Mouse (Mus musculus): ENCODE data around the gene Mgat5b. TPM values are rescaled to one million over a fixed set of nuclear protein-coding genes. Genes with fewer than 3 reads are reported as not detected.

The Mgat5b gene
- total and polyA plus RNA-seq, 2 experiments from 2014 or later, result 25.0 to 133 TPM

DNA sequence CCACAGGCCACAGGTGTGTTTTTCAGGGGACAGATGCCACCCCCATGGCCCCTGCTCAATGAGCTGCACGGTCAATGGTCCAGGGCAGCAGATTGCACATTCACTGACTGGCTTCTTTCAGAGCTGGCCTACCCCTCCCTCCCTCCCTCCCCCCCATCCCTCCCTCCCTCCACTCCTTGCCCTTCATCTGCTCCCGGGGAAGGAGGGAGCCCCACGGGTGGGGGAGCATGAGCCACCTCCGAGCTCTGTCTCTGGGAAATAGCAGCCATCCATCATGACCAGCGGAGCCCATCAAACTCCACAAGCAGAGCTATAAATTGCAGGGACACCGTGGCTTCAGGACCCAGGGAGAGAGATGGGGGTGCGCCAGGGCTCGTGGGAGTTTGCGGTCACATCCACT, 16.7 kb downstream of the Mgat5b start:
- DNase-seq (ENCODE audit: low spot score), result peak; percentile 42
- Histone ChIP-seq H3K9ac (replicated peaks; ENCODE audit: low read length) (no peak overlapping the region), H3K27ac (peak overlapping the region; percentile 61), H3K4me2 (ENCODE audit: low read depth, low read length) (no peak overlapping the region), H3K4me1 (ENCODE audit: insufficient read depth, low read length) (peaks cover 5% of the 10 kb centered on the region; the same call in 1 of the 2 replicates), H3K36me3 (ENCODE audit: insufficient read depth, low read length) (peaks cover 23% of the 10 kb centered on the region), H3K9me3 (ENCODE audit: low read length) (no peaks in the 10 kb centered on the region), H3K4me3 (ENCODE audit: low read length) (no peak overlapping the region), H3K27me3 (ENCODE audit: insufficient read depth, low read length) (no peaks in the 10 kb centered on the region)
- TF ChIP-seq CTCF (IDR thresholded peaks at IDR 0.05; ENCODE audit: low read depth), result no peak
- WGBS, result 32% methylated on average over 7 of the region's 9 CpGs
- ATAC-seq, result 0 out of 2 replicates have a peak, but pooled peaks have one; percentile 21

DNA sequence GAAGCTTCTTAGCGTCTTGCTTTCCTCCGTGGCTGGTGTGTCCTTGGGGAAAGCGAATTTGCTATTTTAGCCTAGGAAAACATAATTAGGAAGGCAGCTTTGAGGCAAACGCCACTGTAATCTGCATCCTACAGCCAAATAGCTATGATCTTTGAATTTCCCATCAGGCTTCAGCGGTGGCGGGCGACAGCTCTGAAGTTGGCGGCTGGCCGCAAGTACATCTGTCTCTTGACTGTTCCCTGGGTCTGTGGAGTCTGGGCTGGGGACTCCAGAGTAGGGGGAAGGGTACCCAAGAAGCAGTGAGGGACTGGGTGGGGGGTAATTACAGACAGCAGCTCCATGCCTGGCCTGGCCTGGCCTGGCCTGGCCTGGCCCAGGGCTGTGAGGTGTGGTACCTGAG, 17.3 kb downstream of the Mgat5b start:
- ATAC-seq (no peak; the same call in 1 of the 2 replicates), DNase-seq (ENCODE audit: low spot score) (peak; percentile 44)
- Histone ChIP-seq H3K9me3 (ENCODE audit: low read length) (no peaks in the 10 kb centered on the region), H3K9ac (replicated peaks; ENCODE audit: low read length) (no peak overlapping the region), H3K27me3 (ENCODE audit: insufficient read depth, low read length) (no peaks in the 10 kb centered on the region), H3K36me3 (ENCODE audit: insufficient read depth, low read length) (peaks cover 21% of the 10 kb centered on the region), H3K4me3 (ENCODE audit: low read length) (no peak overlapping the region), H3K27ac (peak overlapping the region; percentile 61), H3K4me2 (ENCODE audit: low read depth, low read length) (no peak overlapping the region), H3K4me1 (ENCODE audit: insufficient read depth, low read length) (peaks cover 5% of the 10 kb centered on the region; the same call in 1 of the 2 replicates)
- TF ChIP-seq CTCF (IDR thresholded peaks at IDR 0.05; ENCODE audit: low read depth), result no peak
- WGBS, result 52% methylated on average over 9 of the region's 9 CpGs

DNA sequence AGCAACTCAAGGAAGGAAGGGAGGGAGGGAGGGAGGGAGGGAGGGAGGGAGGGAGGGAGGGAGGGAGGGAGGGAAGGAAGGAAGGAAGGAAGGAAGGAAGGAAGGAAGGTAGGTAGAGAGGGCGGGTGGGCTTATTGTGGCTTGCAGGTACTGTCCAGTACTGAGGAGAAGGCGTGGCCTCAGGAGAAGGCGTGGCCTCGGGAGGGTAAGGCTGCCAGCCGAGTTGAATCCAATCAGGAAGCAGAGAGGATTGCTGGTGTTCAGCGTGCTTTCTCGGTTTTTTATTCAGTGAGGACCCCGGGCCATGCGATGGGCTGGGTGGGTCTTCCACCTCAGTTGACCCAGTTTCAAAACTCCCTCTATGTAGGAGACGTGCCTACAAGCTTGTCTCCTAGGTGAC, 18.5 kb downstream of the Mgat5b start:
- no peaks in the 10 kb centered on the region for H3K27me3 ChIP-seq (ENCODE audit: insufficient read depth, low read length)
- H3K4me3 ChIP-seq (ENCODE audit: low read length), result no peak overlapping the region
- H3K36me3 ChIP-seq (ENCODE audit: insufficient read depth, low read length), result peaks cover 12% of the 10 kb centered on the region
- WGBS, result 34% methylated on average over 10 of the region's 10 CpGs
- H3K9ac ChIP-seq (replicated peaks; ENCODE audit: low read length), result no peak overlapping the region
- no peak overlapping the region for H3K27ac ChIP-seq
- H3K4me2 ChIP-seq (ENCODE audit: low read depth, low read length), result no peak overlapping the region
- no peaks in the 10 kb centered on the region for H3K9me3 ChIP-seq (ENCODE audit: low read length)
- DNase-seq (ENCODE audit: low spot score) (no peak), ATAC-seq (no peak)
- TF ChIP-seq CTCF (IDR thresholded peaks at IDR 0.05; ENCODE audit: low read depth), result no peak
- peaks cover 5% of the 10 kb centered on the region; the same call in 1 of the 2 replicates for H3K4me1 ChIP-seq (ENCODE audit: insufficient read depth, low read length)

DNA sequence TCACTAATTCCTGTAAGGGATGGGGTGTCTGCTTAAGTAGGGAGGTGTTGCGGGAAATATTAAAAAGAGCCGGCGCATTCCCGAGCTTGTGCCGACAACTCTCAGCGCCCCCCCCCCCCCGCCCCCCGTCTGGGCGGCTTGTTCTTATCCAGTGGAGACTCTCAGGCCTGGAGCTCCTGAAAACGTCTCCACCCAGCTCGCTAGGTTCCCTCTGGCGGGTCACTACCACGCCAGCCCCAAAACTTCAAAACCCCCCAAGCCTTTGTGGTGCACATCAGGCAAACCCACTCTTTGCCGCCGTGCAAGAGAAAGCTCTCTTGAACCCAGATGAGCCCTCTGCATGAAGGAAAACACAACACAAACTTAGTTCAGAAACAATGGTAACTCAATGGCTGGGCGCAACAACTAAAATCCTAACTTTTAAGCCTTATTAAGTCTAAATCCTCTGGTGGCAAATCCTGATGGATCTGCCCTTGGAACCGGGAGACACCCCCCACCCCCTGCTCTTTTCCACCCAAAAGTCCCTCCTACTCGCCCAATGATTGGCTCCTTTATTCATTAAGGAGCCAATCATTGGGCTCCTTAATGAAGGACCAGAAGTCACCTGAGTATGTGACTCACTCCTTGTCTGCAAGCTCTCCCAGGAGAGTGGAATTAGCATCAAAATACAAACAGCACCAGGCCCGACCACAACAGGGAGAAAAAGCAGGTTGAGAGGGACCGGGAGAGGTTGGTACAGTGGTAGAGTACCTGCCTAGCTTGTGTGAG, 21.6 kb downstream of the Mgat5b start:
- no peak overlapping the region for H3K4me3 ChIP-seq (ENCODE audit: low read length)
- peak overlapping the region; percentile 29; the same call in 1 of the 2 replicates for H3K4me2 ChIP-seq (ENCODE audit: low read depth, low read length)
- no peaks in the 10 kb centered on the region; the same call in 1 of the 2 replicates for H3K36me3 ChIP-seq (ENCODE audit: insufficient read depth, low read length)
- DNase-seq (ENCODE audit: low spot score) (peak; percentile 11), ATAC-seq (no peak; the same call in 1 of the 2 replicates)
- H3K9me3 ChIP-seq (ENCODE audit: low read length), result no peaks in the 10 kb centered on the region
- H3K27me3 ChIP-seq (ENCODE audit: insufficient read depth, low read length), result no peaks in the 10 kb centered on the region
- peaks cover 5% of the 10 kb centered on the region; the same call in 1 of the 2 replicates for H3K4me1 ChIP-seq (ENCODE audit: insufficient read depth, low read length)
- WGBS, result 15% methylated on average over 20 of the region's 20 CpGs
- no peak overlapping the region for H3K27ac ChIP-seq
- TF ChIP-seq CTCF (IDR thresholded peaks at IDR 0.05; ENCODE audit: low read depth), result no peak
- no peak overlapping the region for H3K9ac ChIP-seq (replicated peaks; ENCODE audit: low read length)

DNA sequence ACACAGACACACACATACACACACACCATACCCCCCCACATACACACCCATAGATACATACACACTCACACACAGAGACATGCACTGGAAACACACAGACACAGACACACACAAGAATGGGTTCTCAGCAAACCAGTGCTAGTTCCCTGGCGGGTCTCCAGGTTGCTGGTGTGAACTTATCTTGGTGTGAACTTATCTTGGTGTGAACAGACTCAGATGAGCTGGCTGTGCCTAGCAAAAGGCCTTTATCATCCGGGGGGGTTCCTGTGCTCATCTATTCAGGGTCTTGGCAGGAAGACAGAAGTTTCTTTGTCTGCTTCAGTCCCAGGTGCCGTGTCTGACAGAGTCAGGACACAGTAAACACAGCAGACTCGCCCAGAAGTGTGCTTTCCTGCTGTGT, 25.7 kb downstream of the Mgat5b start:
- ATAC-seq (no peak), DNase-seq (ENCODE audit: low spot score) (no peak)
- no peak overlapping the region for H3K9ac ChIP-seq (replicated peaks; ENCODE audit: low read length)
- H3K27ac ChIP-seq, result no peak overlapping the region
- H3K4me1 ChIP-seq (ENCODE audit: insufficient read depth, low read length), result no peaks in the 10 kb centered on the region
- WGBS, result 45% methylated on average over 4 of the region's 4 CpGs
- peaks cover 14% of the 10 kb centered on the region for H3K36me3 ChIP-seq (ENCODE audit: insufficient read depth, low read length)
- no peak overlapping the region for H3K4me2 ChIP-seq (ENCODE audit: low read depth, low read length)
- no peaks in the 10 kb centered on the region for H3K27me3 ChIP-seq (ENCODE audit: insufficient read depth, low read length)
- no peak for TF ChIP-seq CTCF (IDR thresholded peaks at IDR 0.05; ENCODE audit: low read depth)
- H3K4me3 ChIP-seq (ENCODE audit: low read length), result no peak overlapping the region
- H3K9me3 ChIP-seq (ENCODE audit: low read length), result no peaks in the 10 kb centered on the region

DNA sequence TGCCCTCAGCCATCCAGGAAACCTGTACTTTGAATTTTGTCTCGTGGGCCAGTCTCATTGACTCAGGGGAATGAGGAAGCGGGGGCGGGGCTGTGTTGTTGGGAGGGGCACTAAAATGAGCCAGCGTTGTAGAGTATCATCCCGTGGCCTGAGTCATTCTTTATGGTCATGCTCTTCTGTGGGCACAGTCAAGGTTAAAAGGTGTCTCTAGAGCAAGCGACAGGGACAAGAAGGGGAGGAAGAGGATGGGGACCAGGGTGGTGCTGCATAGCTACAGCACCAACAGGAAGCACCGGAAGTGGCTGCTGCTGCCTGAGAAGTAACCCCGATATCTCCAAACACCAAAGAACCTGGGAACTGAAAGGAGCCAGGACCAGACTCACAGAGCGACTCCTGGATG, 31.2 kb downstream of the Mgat5b start:
- no peak for TF ChIP-seq CTCF (IDR thresholded peaks at IDR 0.05; ENCODE audit: low read depth)
- H3K4me1 ChIP-seq (ENCODE audit: insufficient read depth, low read length), result peaks cover 3% of the 10 kb centered on the region; the same call in 1 of the 2 replicates
- H3K36me3 ChIP-seq (ENCODE audit: insufficient read depth, low read length), result peaks cover 24% of the 10 kb centered on the region
- no peaks in the 10 kb centered on the region for H3K27me3 ChIP-seq (ENCODE audit: insufficient read depth, low read length)
- no peak overlapping the region for H3K4me2 ChIP-seq (ENCODE audit: low read depth, low read length)
- H3K9ac ChIP-seq (replicated peaks; ENCODE audit: low read length), result no peak overlapping the region
- ATAC-seq (no peak), DNase-seq (ENCODE audit: low spot score) (no peak)
- 81% methylated on average over 9 of the region's 9 CpGs for WGBS
- no peak overlapping the region for H3K27ac ChIP-seq
- no peak overlapping the region for H3K4me3 ChIP-seq (ENCODE audit: low read length)
- no peaks in the 10 kb centered on the region for H3K9me3 ChIP-seq (ENCODE audit: low read length)

DNA sequence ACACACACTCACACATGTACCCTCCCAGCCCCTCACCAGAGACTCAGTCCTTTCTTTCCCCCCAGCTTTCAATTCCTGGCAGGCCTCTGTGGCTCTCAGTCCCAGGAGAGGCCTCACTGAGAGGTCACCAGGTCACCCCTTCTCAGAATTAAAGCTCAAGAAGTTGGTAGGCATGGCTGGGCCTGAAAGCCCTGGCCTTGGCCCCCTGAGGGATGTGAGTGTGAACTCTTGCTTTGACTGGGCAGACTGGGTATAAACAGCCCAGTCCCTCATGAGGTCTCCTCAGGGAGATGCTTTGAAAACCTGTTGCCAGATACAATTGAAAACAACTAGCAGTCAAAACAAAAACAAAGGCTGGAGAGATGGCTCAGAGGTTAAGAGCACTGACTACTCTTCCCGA, 32.8 kb downstream of the Mgat5b start:
- ATAC-seq, result no peak
- Histone ChIP-seq H3K36me3 (ENCODE audit: insufficient read depth, low read length) (peaks cover 15% of the 10 kb centered on the region), H3K4me1 (ENCODE audit: insufficient read depth, low read length) (peaks cover 4% of the 10 kb centered on the region; the same call in 1 of the 2 replicates), H3K27ac (no peak overlapping the region), H3K27me3 (ENCODE audit: insufficient read depth, low read length) (no peaks in the 10 kb centered on the region), H3K4me3 (ENCODE audit: low read length) (no peak overlapping the region), H3K4me2 (ENCODE audit: low read depth, low read length) (no peak overlapping the region), H3K9me3 (ENCODE audit: low read length) (no peaks in the 10 kb centered on the region), H3K9ac (replicated peaks; ENCODE audit: low read length) (no peak overlapping the region)
- no peak for DNase-seq (ENCODE audit: low spot score)
- WGBS, result 9% methylated on average over 1 of the region's 1 CpGs
- no peak for TF ChIP-seq CTCF (IDR thresholded peaks at IDR 0.05; ENCODE audit: low read depth)

Data from hindbrain, postnatal 0 days (tissue).